Mouse (Mus musculus) right cerebral cortex, adult 2 months (tissue): ENCODE measurements around the gene Pygm.

Source experiments
- DNase-seq, 2 experiments: peaks; one replicate each; pipeline ENCODE4 v3.0.0; 2021 to 2022; ENCODE audit warnings: low spot score in 2 of 2

The Pygm gene

DNA sequence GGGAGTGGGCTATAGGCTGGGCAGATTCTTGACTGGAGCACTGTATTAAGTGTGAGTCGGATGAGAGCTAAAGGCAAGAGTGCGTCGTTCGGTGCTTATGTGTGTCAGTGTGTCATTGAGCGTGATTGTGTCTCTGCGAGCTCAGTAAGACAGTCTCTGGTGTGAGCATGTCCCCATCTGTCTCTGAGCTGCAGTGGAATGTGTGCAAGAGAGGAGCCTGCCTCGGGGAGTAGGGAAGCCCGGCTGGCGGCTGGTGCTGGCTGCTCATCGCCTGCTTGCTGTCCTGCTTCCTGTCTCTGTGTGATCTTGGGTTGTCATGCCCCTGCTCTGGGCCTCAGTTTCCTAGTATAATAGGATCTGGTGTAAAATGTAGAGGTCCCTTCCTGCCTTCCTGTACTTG lies 58.8 kb downstream of the Pygm start:
- DNase-seq: no peak

DNA sequence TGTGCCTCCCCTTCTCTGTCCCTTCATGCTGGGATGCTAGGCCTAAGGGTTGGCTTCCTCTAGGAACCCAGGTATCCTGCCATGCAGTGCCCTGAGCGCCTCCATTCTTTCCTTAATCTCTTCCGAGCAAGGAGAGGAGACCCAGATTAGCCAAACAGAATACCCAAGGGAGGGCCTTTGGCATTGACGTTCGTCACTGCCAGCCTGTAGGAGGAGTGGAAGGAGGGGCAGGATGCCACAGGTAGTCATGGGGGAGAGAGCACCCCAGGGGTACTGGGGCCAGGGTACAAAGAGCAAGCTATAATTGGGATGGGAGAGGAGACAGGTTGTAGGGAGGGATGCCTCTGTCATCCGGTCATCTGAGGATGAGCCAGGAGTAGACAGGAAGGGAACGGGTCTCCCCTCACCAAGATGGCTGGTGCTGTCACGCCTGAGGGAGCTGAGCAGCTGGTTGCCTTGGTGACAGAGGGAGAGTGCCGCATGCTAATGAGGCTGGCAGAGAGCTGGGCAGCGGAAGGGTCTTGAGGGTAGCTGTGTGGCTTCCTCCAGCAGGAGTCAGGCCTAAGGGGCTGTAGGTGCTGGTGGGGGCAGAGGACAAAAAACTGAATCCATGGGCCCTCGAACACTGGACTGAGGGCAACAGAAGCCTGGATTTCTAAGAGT lies 61.7 kb downstream of the Pygm start:
- no peak for DNase-seq

DNA sequence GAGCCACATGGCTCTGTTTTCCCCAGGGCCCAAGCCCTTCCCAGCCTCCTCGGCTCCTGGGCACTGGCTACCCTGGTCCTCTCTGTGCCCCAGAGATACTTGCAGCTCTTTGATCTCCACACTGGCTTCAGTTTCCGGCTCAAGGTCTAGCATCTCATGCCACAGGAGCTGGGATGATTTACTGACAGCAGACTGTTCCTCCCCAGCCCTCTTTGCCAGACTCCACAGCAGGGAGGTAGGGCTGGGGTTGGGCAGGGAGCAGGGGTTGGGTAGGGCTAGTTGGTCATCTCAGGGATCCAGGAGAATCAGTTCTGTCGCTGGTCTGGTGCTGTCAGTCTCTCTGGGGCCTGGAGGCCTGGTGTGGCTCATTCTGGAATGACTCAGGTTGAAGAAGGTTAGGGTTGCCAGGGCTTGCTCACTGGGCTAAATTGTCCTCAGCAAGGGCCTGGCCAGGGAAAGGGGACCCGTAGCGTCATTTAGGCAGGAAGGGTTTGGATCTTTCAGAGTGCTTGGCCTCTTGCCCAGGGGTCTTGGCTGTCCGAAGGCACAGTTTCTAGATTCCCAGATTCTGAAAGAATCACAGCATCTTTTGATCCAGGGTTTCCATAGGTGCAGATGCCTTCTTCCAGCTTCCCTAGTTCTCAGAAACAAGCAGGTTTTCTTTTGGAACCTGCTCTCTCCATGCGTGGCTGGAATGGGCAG lies 62.7 kb downstream of the Pygm start:
- no peak for DNase-seq
